Mouse (Mus musculus): ENCODE measurements at regions not wholly inside any gene's neighbourhood (a gene's known extent, or its start where the extent isn't known, plus 50 kb on each side); places are given as distances from the start of the nearest gene placed in this dataset.

DNA sequence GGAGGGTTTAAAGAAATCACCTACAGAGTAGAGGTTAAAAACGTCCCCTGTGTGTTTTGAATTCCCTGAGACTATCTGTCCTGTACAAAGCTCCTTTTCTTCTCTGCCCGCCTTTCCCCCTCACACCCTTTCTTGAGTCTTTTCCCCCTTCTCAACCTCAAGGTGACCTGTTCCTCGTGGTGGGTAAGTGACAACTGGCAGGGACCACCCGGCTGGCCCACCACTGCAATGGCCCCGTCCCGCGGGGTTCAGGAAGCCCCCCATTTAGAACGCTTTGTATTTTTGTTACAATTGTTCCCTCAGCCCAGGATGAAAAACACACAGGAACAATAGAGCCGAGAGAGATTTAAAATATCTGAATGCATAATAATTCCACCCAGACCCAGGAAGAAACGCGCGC lies 272.9 kb upstream of the Sox2 start:
- DNase-seq, result no peak

DNA sequence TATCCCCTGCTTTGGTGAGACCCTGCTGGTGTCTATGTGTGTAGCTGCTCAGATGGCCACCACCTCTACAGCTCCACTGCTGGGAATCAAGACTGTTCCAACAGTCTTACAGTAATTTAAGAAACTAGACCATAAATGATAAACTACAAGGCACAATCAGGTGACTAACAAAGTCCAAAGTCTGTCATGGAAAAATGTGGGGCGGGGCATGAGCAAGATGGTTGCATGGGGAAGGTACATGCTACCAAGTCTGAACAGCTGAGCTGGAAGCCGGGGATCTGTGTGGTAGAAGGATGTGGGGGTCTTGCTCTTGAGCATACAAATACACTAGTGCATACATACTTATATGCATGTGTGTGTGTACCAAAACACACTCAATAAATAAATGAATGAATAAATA lies 278.8 kb upstream of the Sox2 start:
- DNase-seq, result no peak

DNA sequence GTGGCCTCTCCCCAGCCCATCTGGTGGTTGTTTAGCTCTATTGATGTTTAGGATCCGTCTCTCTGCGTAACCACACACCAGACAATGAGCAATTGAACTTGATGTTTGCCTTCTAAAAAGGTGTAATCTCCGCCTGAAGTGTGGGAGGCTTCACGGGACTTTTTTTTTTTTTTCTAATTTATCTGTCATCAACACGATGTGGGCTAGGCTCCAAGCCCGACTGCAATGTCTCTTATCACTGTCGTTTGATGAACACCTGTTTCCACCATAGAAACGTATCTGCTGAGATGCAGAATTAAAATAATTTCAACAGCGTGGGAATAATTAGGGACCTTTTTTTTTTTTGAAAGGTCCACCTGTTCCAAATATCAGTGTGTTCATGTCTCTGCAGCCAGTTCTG lies 257.0 kb upstream of the Dnajc19 start:
- DNase-seq, result no peak

DNA sequence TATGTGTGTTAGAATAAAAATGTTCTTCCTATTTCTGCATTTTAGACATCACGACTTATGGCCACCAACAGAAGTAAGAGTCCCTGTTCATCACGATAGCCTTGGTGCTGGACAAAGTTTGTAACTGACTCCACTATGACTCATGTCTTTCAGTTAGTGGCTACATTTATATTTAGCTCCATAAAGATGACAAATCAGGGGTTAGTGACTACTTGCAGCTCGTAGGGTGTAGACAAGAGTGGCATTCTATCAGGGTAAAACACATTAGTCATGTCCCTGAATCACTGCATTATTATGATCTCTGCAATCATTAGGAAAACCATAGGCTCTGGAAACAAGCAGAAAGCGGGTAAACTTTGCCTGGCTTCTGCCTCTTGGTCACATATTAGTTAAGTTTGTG lies 252.4 kb upstream of the Dnajc19 start:
- no peak for DNase-seq

DNA sequence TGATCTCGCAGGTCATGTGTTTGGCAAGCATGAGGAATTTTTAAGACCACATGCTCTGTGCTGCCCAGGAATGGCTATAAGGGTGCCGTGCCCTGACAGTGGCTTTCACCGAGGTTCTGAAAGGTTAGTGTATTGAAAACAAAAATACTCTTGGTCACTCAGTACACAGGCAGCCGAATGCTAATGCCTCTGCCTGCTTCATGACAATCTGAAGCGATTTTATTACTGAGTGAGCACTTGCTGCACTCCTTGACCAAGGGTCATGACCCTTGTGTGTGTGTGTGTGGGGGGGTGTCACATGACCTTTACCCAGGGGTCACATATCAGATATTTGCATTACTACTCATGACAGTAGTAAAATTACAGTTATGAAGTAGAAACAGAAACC lies 250.8 kb upstream of the Dnajc19 start:
- no peak for DNase-seq

DNA sequence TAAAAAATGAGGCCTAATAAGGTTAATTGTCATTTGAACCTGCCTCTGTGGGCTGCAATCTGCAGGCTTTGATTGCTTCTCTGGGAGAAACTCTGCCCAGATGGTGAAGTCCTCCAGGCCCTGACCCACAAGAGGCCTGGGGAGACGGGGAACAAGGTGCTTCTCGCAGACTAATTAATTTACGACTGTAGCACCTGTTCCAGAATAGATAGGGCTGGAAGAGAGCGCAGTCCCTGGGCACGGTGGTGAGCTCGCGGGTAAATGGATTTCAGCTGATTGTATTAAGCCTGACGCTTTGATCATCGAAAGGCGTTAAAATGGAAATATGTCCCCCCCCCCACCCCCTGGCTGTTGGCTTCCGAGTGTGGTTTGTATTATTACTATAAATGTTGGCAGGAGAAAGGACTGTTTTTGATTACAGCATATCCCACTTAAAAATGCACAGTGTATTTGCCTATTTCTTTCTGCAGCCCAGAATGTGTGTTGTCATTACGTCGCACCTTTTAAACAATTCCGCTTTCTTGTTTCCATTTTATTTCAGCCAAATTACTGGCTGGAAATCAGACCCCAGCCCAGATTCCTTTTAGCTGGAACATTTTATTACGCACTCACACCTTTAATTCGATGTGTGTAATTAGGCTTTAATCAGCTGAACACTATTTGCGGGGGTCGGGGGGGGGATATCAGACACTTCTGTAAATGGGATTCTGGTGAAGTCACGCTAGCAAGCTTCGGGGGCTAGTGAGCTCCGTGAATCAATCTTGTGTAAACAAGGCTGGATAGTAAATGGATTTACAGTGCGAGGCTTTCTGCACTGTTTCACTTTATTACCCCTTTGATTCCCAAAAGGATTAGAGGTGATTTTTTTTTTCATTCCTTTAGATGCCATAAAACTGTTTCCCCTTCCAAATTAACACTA lies 250.1 kb upstream of the Dnajc19 start:
- no peak for DNase-seq

DNA sequence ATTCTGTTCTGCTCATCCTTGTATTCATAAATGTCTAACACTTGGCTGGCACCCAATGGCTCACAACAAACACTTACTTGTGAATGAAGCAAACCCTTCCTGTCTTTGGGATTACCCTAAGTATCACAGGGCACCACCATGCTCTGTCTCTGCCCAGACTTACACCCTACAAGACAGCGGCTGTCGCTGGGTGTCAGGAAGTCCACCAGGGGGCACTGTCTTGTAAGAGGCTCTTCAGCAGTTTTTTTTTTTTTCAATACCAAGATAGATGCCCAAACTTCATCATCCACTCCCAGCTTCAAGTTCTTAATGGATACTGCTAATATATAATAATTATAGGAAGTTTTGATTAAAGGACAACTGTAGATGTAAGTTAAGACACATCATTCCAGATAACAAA lies 247.7 kb upstream of the Dnajc19 start:
- peak; percentile 4 for DNase-seq

DNA sequence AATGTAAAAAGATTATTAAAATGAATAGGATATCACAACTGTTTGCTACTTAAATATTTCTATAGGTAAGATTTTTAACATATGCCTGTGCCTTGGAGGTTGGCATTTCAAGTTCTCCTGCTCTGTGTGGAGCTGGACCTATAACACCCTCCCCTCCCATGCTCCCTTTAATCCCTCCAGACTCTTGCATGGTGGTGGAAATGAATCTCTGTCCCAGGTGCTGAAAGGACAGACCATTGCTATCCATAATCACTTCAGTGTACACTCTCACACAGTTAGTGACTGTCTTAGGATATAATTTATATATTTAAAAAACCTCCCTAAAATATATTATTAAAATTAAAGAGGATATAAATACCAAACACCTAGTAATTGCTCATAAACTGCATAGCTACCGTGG lies 244.5 kb upstream of the Dnajc19 start:
- no peak for DNase-seq

DNA sequence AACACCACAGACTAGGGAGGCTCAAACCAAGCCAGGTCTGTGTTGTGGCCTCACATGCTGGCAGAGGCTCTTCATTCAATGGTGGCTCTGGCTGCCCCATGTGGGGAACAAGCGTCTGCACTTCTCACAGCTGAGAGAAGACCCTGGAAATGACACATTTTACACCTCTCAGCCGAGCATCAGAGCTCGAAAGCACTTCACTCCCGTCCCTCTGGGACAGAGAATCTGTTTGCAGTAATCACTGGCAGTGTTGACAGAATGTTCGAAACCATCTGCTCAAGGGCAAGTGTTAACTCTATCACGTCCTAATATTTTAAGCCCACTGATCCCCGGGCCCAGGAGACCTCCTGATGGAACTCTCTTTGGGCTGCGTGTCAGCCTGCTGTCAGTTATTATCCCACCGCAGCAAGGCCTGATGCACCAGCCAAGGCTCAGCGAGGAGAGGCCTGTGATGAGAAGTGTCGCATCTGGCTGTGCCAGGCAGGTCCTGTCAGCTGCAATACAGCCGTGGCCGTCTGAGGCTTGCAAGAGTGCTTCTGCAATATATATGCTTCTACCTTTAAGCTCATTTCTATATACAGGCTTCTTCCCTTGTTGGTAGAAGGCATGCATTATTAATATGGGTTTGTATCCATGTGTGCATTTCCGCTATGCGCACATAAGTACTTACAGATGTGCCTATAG lies 241.5 kb upstream of the Dnajc19 start:
- DNase-seq, result no peak

DNA sequence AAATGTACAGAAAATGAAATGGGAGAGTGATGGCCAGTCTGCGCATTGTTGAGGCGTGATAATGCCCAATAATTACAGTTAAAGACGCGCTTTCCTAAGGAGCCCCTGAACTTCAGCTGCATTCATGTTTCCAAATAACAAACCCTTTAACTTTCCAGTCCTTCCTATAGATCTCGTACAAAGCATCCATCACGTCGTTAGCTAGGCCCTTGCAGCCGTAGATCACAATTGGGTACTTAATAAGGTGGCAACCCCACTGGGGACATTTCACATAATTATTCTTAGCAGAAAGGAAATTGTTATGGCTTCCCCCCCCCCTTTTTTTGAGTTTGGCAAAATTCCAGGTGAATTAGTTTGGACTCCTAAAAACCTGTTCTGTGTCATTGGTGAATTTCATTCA lies 233.7 kb upstream of the Dnajc19 start:
- DNase-seq, result no peak

DNA sequence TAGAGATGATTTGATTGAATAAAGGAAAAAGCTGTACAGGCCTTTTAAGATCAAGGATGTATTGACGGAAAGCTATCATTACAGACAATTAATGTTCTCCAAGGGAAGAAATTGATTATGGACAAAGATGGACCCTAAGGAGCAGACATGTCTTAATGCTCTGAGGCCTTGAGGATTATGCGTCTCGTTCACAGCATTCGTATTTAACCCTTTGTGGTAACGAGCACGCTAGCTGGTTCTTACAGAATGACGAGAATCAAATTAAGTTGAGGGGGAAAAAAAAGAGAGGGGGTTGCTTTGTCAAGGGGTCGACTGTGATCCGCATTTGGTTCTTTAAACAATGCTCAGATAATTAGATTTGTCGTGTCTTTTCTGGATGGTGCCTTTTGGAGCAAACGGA lies 233.3 kb upstream of the Dnajc19 start:
- DNase-seq, result no peak

DNA sequence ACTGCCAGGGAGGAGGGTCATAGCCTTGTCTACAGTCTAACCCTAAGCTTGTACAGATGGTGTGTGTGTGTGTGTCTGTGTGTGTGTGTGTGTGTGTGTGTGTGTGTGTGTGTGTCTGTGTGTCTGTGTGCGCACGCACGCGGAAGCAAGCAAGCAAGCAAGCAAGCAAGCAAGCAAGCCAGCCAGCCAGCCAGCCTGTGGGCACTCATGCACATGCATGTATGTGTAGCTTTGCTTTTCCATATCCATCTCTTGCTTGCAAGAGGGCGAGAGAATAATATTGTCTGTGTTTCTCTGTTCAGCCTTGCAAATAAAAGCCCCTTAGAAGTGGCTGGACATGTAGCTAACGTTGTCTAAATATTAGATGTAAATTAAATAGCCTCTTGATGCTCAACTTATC lies 230.8 kb upstream of the Dnajc19 start:
- DNase-seq, result no peak

DNA sequence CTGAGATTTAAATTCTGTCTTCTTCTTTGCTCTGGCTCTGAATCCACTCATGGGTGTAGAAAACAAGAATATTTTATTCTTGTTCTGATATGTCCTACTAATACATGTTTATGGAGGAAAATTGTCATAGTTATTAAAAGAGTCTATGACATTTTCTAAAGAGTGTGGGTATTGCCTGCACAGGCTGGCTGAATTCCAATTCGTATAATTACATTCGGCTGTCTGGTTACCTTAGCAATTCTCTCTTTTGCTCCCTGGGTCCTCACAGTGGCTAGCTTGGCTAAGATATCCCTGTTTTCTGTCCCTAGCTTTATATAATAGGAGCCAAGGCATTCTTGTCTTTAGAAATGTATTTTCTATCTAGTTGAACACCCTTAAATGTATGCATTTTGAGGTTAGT lies 218.5 kb upstream of the Dnajc19 start:
- no peak for DNase-seq

DNA sequence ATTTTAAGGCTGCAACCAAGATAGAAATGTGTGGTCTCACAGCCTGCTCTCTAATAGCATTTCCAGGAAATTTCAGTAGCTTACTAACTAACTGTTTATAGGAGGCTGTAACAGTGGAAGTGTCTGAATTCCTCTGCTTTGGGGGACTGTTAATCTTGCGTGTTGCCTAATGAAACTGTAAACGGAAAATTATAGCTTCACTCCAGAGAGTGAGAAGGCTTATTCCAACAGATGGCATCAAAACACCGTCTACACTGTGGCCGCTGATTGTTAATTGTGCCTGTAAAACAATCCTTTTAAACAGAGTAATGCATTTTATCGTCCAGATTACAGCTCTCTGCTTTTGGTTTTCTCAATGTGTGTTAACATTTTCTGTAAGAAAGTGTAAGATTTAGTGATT lies 206.7 kb upstream of the Dnajc19 start:
- no peak for DNase-seq

DNA sequence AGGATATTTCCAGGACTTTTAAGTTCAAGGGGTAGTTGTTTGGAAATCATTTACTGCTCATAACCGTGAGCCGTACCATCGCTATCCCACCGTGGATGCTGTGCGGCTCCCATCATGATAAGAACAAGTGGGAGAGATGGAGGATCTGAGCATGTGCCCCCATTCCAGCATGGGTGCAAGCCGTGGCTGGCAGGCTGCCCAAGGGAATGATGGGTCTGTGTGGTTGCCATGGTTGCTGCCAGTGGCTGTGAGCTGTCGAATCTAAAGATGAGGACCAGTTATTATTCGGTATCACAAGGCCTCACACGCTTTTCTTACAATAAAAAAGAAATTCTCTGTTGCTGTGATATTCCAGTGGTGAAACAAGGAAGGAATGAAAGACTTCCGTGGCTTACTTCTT lies 189.0 kb upstream of the Dnajc19 start:
- no peak for DNase-seq

DNA sequence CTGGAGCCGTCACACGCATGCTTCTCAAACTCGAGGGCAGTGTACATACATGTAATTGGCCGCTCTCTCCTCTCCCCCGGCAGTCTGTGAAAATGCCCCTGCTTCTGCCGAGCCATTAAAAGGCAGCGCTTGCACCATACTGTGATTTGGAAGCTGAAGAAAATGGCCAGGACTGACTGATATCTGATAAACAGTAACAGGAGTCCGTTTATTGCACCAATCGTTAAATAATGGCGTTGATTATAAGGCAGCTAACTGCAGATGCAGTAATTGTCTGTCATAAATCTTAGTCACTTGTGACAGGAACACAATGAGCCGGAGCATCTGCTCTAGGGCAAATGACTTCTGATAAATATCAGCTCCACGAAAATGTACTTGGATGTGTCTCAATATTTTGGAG lies 185.3 kb upstream of the Dnajc19 start:
- no peak for DNase-seq

DNA sequence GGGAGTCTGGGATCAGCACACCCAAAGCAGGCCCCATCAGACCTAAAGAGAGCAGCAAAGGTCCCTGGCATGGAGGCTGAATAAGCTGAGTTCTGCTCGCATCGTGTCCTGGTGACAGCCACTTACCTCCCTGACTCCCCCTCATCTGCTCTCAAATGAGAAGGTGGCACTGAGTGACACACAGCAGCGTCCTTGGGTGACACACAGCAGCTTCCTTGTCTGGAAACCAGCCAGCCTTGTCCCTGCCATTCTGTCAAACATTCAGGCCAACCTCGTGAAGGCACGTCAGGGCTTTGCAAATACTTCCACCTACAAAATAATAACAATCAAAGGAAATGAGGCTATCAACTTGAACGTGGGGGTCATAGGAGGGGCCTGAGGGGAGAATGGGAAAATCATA lies 183.7 kb upstream of the Dnajc19 start:
- peak; percentile 7 for DNase-seq

DNA sequence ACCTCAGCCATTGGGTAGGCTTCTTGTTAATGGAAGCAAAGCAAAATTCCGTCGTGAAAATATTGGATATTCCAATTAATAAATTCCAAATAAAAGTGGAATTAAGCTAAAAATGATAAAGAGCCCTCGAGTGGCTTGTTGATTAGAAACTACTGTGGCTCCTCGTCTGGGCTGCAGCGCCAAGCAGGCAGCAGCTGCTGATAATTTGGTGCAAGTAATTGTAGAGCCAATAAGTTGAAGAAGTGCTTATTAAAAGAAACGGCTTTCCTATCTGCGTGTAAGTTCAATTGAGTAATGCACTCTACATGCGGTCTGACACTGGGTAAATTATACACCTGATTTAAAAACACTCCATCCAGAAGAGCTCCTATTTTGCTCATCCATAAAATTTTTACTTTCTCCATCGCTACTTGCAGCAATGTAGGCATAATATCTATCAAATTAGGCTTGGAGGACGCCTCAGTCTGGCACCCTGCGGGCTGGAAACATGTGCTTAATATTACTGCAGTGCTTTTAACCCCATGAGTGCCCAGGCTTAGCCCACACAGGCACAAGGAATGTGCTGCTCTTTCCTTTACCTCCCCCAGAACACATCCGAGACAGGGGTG lies 171.7 kb upstream of the Dnajc19 start:
- DNase-seq, result no peak

DNA sequence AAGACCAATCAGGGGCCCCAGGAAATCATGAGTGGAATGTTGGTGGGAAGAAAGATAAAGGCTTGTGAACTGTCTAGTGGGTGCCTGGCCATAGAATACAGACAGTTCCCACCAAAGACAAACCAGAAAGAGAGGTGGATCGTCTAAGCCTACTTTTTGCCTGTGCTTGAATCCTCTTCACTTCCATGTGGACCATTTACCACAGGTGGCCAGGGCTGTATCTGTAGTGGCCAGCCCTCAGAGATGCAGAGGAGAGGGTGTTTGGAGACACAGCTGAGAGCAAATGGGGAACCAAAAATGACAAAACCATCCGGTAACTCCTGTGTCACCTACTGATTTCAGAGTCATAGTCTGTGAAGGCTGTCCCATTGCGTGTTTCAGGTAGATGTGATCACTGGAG lies 161.0 kb upstream of the Dnajc19 start:
- DNase-seq, result no peak

DNA sequence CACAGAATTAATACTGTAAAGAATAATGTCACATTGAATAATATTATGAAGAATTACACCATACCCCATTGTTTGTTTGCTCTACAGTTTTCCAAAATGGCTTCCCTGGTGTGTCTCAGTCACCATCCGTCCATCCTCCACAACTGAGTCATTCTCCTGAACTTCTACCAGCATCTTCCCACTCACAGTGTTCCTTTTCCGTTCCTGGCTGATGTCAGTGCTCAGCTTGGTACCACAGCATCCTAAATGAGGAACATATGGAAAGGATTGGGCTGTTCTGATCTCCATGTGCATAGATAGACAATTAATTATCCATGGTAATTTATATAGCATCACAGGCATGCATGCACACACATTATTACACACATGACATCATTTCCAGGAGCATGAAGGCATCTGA lies 158.9 kb upstream of the Dnajc19 start:
- no peak for DNase-seq

DNA sequence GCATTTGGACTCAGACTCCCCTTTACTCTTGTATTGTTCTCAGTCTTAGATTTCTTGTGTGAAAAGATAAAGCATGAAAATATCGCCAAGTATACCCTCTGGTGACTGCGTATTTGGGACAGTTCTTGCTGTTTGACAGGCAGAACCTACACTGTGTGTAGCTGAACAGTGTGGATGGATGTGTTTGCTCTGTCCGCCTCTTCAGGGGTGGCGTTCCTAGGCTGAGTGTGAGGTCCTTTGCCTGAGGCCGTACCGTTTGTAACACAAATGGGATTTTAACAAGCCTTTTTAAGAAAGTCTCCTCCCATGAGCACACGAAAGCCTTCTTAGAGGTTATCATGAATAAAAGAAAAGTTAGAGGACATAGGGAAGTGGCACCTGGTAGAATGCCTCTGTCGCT lies 153.3 kb upstream of the Dnajc19 start:
- no peak for DNase-seq

DNA sequence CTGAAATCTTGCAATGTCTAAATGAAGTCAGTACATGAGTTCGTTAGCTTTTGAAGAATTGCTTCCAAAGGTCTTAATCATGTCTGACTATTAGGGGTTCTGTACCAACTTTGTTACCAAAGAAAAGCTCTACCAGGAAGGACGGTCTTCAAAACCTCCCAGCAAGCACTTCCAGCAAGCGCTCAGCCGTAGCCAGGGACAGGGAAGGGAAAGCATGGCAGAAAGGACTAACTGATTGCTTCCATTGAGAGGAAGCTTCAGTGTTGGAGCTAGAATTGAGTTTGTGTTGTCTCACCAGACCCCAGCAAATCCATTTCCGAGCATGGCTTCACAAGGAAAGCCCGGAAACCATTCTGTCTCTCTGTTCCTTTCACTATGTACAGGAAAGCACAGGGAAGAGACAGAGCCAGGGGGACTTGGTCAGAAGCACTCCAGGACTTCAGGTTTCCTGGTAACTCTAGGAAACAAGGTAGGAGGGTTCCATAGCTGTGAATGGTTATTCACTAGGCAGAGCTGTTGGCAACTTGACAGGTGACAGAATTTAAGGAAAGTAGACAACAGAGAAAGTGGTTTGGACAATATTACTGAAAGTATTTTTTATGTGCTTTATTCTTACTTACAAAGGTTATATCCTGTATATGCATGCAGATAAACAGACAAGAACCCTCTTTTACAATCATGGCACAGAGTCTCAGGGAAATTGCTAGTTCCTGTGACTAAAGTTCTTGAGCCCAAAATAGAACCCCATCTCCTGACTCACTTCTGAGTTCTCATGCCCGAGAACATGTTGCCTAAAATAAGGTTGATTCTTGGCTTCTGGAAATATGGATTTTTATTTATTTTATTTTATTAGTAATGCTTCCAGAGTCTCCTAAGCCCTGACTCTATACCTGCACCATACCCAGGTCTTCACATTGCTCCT lies 151.5 kb upstream of the Dnajc19 start:
- DNase-seq, result no peak
